Mouse (Mus musculus) heart, postnatal 0 days (tissue): ENCODE data around the gene Ranbp10. TPM values are rescaled to one million over a fixed set of nuclear protein-coding genes. Genes with fewer than 3 reads are reported as not detected.

ENCODE experiments used
- ATAC-seq: fragments of 200-750 bp; cut with Nextera tagmentation; 2 replicates; pipeline ENCODE4 v1.8.0; 2017; ENCODE audit warnings: low read depth, moderate number of reproducible peaks, moderate library complexity; ENCODE audit not compliant: insufficient read depth
- DNase-seq: peaks from one replicate; pipeline ENCODE4 v3.0.0-alpha.2; 2016; ENCODE audit warnings: low spot score
- H3K27ac ChIP-seq: fragments of 300-500 bp; sonication (generic); 2 replicates; pipeline ENCODE4 v1.5.1; 2014; ENCODE audit warnings: low read depth, mild to moderate bottlenecking
- H3K27me3 ChIP-seq: fragments of 300-500 bp; sonication (generic); 2 replicates; pipeline ENCODE4 v1.6.1; 2014; ENCODE audit warnings: low read length, mixed read lengths; ENCODE audit not compliant: control insufficient read depth, insufficient read depth
- H3K36me3 ChIP-seq: fragments of 300-500 bp; sonication (generic); replicated peaks from 2 replicates; pipeline ENCODE4 v1.6.1; 2014; ENCODE audit warnings: low read length, mixed read lengths; ENCODE audit not compliant: control insufficient read depth, insufficient read depth
- H3K4me1 ChIP-seq: fragments of 300-500 bp; sonication (generic); 2 replicates; pipeline ENCODE4 v1.6.1; 2014; ENCODE audit warnings: antibody characterized with exemption; ENCODE audit not compliant: control insufficient read depth, insufficient read depth
- H3K4me2 ChIP-seq: fragments of 300-500 bp; sonication (generic); 2 replicates; pipeline ENCODE4 v1.6.1; 2014; ENCODE audit warnings: low read depth, mild to moderate bottlenecking, low read length, moderate library complexity
- H3K4me3 ChIP-seq: fragments of 300-500 bp; sonication (generic); 2 replicates; pipeline ENCODE4 v1.5.1; 2014; ENCODE audit warnings: low read depth, low read length
- H3K9ac ChIP-seq: fragments of 300-500 bp; sonication (generic); replicated peaks from 2 replicates; pipeline ENCODE4 v1.6.1; 2014; ENCODE audit warnings: low read depth, low read length, mixed read lengths
- H3K9me3 ChIP-seq: fragments of 300-500 bp; sonication (generic); replicated peaks from 2 replicates; pipeline ENCODE4 v1.6.1; 2016; ENCODE audit warnings: low read length; ENCODE audit not compliant: control insufficient read depth
- CTCF ChIP-seq: IDR thresholded peaks from 2 replicates; pipeline ENCODE4 v1.5.1; 2016; ENCODE audit warnings: antibody characterized with exemption, control low read depth, low read depth
- EP300 ChIP-seq: IDR thresholded peaks from 2 replicates; pipeline ENCODE4 v1.6.1; 2016; ENCODE audit warnings: antibody characterized with exemption, low read depth
- WGBS: fragments of 180-500 bp; shearing (Covaris S2); extraction: QIAGEN DNeasy Blood & Tissue Kit; methylation state at CpG from one replicate; pipeline ENCODE4 v1.1.7; 2014; 5-methylcytosine and 5-hydroxymethylcytosine counted together
- polyA plus RNA-seq: library from polyadenylated mRNA; unstranded; fragments of >200 nt; fragmentation: Nextera tagmentation; extraction: Ambion mirVana; gene quantifications from 2 replicates; pipeline ENCODE4 v1.2.1, GENCODE M21; 2015
- total RNA-seq: library from RNA; depleted of rRNA; stranded (reverse); fragments of >200 nt; gene quantifications from 2 replicates; pipeline ENCODE4 v1.2.3, GENCODE M21; 2014; ENCODE audit warnings: low replicate concordance

Gene Ranbp10
- total and polyA plus RNA-seq, 2 experiments from 2014 or later, result 6.7 to 8.7 TPM

DNA sequence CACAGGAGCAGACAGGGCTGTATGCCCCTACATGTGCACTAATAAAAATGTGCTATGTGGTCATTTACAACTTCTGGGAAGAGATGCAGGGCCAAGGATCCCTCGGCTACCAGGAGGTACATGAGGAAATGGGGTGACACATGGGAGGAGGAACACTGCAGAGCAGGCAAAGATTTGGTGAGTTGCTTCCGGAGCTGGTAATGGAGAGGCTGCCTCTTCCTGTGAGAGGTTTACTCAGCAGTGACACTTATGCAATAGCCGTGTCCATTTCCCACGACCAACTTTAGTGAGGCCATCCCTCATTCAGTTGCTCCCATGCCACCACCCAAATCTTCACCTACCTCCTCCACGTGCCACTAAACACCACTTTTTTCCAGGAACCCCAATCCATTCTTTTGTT, 46.9 kb downstream of the Ranbp10 start:
- Histone ChIP-seq H3K4me1 (no peaks in the 10 kb centered on the region), H3K36me3 (peaks cover 74% of the 10 kb centered on the region), H3K4me2 (no peak overlapping the region), H3K27ac (no peak overlapping the region), H3K27me3 (no peaks in the 10 kb centered on the region), H3K9me3 (no peaks in the 10 kb centered on the region), H3K9ac (no peak overlapping the region), H3K4me3 (no peak overlapping the region)
- no peak for ATAC-seq
- WGBS, result 86% methylated on average over 5 of the region's 5 CpGs
- no peak for DNase-seq
- TF ChIP-seq EP300, result no peak
- TF ChIP-seq CTCF, result no peak

DNA sequence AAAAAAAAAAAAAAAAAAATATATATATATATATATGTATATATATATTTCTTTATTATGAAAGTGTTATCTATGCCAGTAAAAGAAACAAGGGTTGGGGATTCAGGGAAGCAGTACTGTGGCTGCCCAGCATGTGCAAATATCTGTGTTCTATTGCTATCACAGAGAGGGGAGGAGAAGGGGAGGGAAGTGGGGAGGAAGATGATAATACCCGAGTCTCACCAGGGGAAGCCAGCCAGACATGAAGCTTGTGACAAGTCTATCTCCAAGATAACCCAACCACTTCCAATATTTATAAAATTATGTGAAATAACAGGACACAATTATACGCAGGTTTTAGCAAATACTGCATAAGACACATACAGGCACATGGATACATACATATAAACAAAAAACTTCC, 49.3 kb downstream of the Ranbp10 start:
- ATAC-seq (no peak), DNase-seq (no peak)
- Histone ChIP-seq H3K4me2 (no peak overlapping the region), H3K4me3 (no peak overlapping the region), H3K27ac (no peak overlapping the region), H3K4me1 (no peaks in the 10 kb centered on the region), H3K27me3 (no peaks in the 10 kb centered on the region), H3K9ac (no peak overlapping the region), H3K9me3 (no peaks in the 10 kb centered on the region), H3K36me3 (peaks cover 85% of the 10 kb centered on the region)
- TF ChIP-seq EP300 (no peak), CTCF (no peak)
- 68% methylated on average over 2 of the region's 2 CpGs for WGBS

DNA sequence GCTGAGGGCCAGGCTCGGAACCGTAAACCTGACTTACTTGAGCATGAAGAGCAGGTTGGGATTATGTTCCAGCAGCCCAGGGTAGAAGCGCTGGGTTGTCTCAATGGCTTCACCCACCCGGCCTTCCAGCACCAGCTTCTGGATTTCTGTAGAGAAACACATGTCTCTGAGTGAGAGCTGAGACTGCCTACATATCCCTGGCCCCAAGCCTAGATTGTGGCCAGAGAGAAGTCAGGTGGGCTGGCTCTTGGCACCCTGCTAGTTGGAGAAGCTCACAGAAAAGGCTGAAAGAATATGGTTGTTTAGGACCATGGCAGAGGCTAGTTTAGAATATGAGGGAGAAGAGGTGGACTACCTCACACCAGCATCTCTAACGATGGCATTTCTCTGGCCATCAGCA, 52.7 kb downstream of the Ranbp10 start:
- no peak overlapping the region for H3K4me2 ChIP-seq
- H3K27ac ChIP-seq, result no peak overlapping the region
- no peak overlapping the region for H3K9ac ChIP-seq
- H3K4me3 ChIP-seq, result no peak overlapping the region
- H3K36me3 ChIP-seq, result peaks cover 83% of the 10 kb centered on the region
- H3K4me1 ChIP-seq, result no peaks in the 10 kb centered on the region
- ATAC-seq, result no peak
- DNase-seq, result no peak
- H3K9me3 ChIP-seq, result no peaks in the 10 kb centered on the region
- 94% methylated on average over 5 of the region's 5 CpGs for WGBS
- H3K27me3 ChIP-seq, result no peaks in the 10 kb centered on the region
- TF ChIP-seq CTCF (no peak), EP300 (no peak)

- Histone ChIP-seq H3K27me3 (no peaks in the 10 kb centered on the region), H3K4me2 (no peak overlapping the region), H3K4me3 (no peak overlapping the region), H3K4me1 (no peaks in the 10 kb centered on the region), H3K9ac (no peak overlapping the region), H3K36me3 (peaks cover 84% of the 10 kb centered on the region), H3K27ac (no peak overlapping the region), H3K9me3 (no peaks in the 10 kb centered on the region)
- 89% methylated on average over 1 of the region's 1 CpGs for WGBS
- no peak for DNase-seq
- TF ChIP-seq EP300, result no peak
- TF ChIP-seq CTCF, result no peak
- ATAC-seq, result no peak
Measured at GRCm38 (mm10) chr8:105773441-105773861, 53.7 kb downstream of the Ranbp10 start.

DNA sequence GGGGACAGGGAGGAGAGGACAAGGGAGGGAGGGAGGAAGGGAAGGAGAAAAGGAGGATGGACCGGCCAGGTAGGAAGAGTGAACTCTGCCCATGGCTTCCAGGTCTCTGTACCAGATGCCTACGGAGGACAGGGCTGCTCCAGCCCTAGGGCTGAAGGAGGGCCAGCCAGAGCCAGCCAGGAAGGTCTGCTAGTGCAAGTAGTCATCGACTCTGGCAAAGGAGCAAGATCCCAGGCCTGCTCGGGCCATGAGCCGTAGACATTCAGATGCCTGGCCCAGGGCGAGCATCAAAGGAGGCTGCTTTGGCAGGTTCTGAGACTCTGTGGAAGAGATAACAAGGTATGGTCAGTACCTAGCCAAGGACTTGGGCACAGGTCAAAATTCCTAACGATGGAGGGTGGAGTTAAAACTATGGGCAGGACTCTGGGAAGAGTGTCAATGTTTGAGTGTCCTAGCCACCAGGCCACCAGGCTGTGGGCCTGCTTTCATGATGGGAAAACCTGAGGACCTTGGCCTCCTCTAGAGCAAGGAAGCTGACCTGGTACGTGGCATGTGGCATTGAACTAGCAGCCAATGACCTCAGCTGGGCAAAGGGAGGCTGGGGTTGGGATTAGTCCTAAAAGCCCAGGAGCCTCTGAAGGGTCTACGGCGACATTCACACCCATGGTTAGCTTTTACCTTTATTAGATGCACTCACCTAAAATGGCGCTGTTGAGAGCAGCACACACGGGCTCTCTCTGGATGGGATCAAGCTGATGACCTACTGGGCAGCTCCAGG, 55.6 kb downstream of the Ranbp10 start:
- ATAC-seq, result no peak
- H3K4me3 ChIP-seq, result no peak overlapping the region

DNA sequence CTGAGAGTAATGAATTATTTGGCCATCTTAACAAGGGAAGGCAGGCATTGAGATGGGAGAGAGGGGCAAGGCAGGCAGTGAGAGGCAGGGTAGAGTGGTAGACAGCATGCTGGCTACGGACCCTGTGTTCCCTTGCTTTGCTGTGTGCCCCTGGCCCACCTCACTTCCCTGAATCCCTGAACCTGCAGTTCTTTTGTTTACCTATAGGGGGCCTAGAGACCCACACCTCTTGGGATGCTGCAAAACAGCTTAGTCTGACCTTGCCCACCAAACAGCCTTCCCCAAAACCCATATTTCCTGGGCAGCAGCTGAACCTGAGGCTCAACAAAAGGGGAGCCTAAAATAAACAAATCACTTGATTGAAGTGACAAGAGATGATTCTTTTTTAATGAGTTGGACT, 56.5 kb downstream of the Ranbp10 start:
- H3K9me3 ChIP-seq, result no peaks in the 10 kb centered on the region
- DNase-seq (no peak), ATAC-seq (no peak)
- peaks cover 75% of the 10 kb centered on the region for H3K36me3 ChIP-seq
- no peak overlapping the region for H3K27ac ChIP-seq
- no peaks in the 10 kb centered on the region for H3K4me1 ChIP-seq
- no peaks in the 10 kb centered on the region for H3K27me3 ChIP-seq
- no peak overlapping the region for H3K4me3 ChIP-seq
- no peak overlapping the region for H3K4me2 ChIP-seq
- peak; percentile 59 for TF ChIP-seq CTCF
- TF ChIP-seq EP300, result no peak
- WGBS, result 59% methylated on average over 1 of the region's 1 CpGs
- H3K9ac ChIP-seq, result no peak overlapping the region

More for the DNA sequence above, 55.6 kb downstream of the Ranbp10 start:
- DNase-seq, result no peak
- Histone ChIP-seq H3K9me3 (no peaks in the 10 kb centered on the region), H3K27ac (no peak overlapping the region), H3K36me3 (peaks cover 83% of the 10 kb centered on the region), H3K9ac (no peak overlapping the region), H3K4me1 (no peaks in the 10 kb centered on the region), H3K4me2 (no peak overlapping the region), H3K27me3 (no peaks in the 10 kb centered on the region)
- WGBS, result 89% methylated on average over 12 of the region's 12 CpGs
- TF ChIP-seq EP300 (no peak), CTCF (no peak)
